Mouse (Mus musculus) c-Kit-positive CD71-negative TER-119-negative erythroid progenitor cells, embryonic 14.5 days (primary cell): ENCODE data around the gene Sema5a.

Experiments used
- DNase-seq: peaks from one replicate; pipeline ENCODE4 v3.0.0-alpha.2; 2013; ENCODE audit warnings: low read depth

The Sema5a gene

GRCm38 (mm10) chr15:32254806-32255205, 10.2 kb downstream of the Sema5a start:
- no peak for DNase-seq

- no peak for DNase-seq
Measured at GRCm38 (mm10) chr15:32257340-32257739, 12.7 kb downstream of the Sema5a start.

GRCm38 (mm10) chr15:32257886-32258319, 13.3 kb downstream of the Sema5a start:
- DNase-seq = no peak

GRCm38 (mm10) chr15:32259362-32260096, 14.9 kb downstream of the Sema5a start:
- no peak for DNase-seq

- no peak for DNase-seq
Measured at GRCm38 (mm10) chr15:32260942-32261341, 16.3 kb downstream of the Sema5a start.

- no peak for DNase-seq
Measured at GRCm38 (mm10) chr15:32263651-32264050, 19.0 kb downstream of the Sema5a start.

GRCm38 (mm10) chr15:32264822-32265377, 20.3 kb downstream of the Sema5a start:
- no peak for DNase-seq

GRCm38 (mm10) chr15:32265378-32265934, 20.8 kb downstream of the Sema5a start:
- no peak for DNase-seq

GRCm38 (mm10) chr15:32266122-32266820, 21.7 kb downstream of the Sema5a start:
- no peak for DNase-seq

- DNase-seq = no peak
Measured at GRCm38 (mm10) chr15:32270106-32270505, 25.5 kb downstream of the Sema5a start.

GRCm38 (mm10) chr15:32273925-32274324, 29.3 kb downstream of the Sema5a start:
- no peak for DNase-seq

GRCm38 (mm10) chr15:32275020-32275419, 30.4 kb downstream of the Sema5a start:
- DNase-seq = no peak

- no peak for DNase-seq
Measured at GRCm38 (mm10) chr15:32278600-32278999, 34.0 kb downstream of the Sema5a start.

GRCm38 (mm10) chr15:32281374-32281773, 36.8 kb downstream of the Sema5a start:
- no peak for DNase-seq

- no peak for DNase-seq
Measured at GRCm38 (mm10) chr15:32284688-32285087, 40.1 kb downstream of the Sema5a start.

GRCm38 (mm10) chr15:32286296-32286695, 41.7 kb downstream of the Sema5a start:
- no peak for DNase-seq

- no peak for DNase-seq
Measured at GRCm38 (mm10) chr15:32288480-32288879, 43.9 kb downstream of the Sema5a start.

- DNase-seq = no peak
Measured at GRCm38 (mm10) chr15:32291000-32291399, 46.4 kb downstream of the Sema5a start.

GRCm38 (mm10) chr15:32296523-32296922, 51.9 kb downstream of the Sema5a start:
- DNase-seq = no peak

GRCm38 (mm10) chr15:32297266-32297665, 52.7 kb downstream of the Sema5a start:
- no peak for DNase-seq

GRCm38 (mm10) chr15:32298525-32298924, 53.9 kb downstream of the Sema5a start:
- DNase-seq = no peak

- DNase-seq = no peak
Measured at GRCm38 (mm10) chr15:32300991-32301390, 56.4 kb downstream of the Sema5a start.
